Mouse (Mus musculus) heart, adult 9 months (tissue): ENCODE data around the gene Tmem198b.
"Not testable (repeated sequence)": the region's sequence is repeated elsewhere in the genome, so short reads cannot be mapped to it uniquely, and the experiment has no call there.

ENCODE experiments used
- DNase-seq, 2 experiments: peaks; one replicate each; pipeline ENCODE4 v3.0.0; 2022; ENCODE audit warnings: low spot score in 2 of 2

The Tmem198b gene

DNA sequence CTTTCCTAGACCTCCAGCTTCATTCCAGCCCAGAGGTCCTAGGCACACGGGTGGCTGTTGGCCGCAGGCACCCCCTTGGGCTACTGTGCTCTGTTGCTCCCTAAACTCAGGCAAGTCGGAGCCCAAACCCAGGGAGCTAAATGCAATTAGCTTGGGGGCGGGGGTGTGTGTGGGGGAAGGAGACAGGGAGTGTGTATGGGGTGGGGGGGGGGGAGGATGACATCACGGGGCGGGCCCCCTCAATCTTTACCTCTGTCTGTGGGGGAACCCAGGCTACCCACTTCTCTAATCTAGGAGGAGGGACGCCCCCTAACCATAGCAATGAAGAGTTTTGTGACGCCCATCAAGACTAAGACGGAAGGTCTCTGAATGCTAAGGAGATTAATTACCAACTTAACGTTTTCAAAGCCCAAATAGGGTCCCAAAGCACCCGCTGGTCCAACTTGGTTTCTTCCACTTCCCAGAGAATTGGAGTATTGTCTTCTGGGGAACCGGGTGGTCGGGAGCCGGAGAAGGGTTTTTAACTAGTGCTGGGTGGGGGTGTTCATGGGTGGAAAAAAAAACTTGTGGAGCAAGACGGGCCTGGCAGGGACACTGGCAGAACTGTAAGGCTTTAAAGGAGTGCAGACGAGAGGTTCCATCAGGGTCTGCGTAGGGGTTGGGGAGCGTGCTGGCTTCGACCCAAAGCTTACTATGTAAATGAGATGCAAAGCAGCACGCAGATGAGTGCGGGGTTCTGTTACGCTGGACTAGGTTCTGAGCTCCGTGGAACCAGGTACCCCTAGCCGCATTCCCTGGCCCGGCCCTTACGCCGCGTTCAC, at the start of gene Tmem198b:
Tmem198b (minus strand) TSS at position 100 of the 821 bp plus-strand sequence.
- peak; percentile 75 to 82 for DNase-seq

GRCm38 (mm10) chr10:128850339-128850738, 46.2 kb upstream of the Tmem198b start:
- DNase-seq: no peak

- no peak for DNase-seq
These were observed 44.3 kb upstream of the Tmem198b start for GRCm38 (mm10) chr10:128848426-128848825.

DNA sequence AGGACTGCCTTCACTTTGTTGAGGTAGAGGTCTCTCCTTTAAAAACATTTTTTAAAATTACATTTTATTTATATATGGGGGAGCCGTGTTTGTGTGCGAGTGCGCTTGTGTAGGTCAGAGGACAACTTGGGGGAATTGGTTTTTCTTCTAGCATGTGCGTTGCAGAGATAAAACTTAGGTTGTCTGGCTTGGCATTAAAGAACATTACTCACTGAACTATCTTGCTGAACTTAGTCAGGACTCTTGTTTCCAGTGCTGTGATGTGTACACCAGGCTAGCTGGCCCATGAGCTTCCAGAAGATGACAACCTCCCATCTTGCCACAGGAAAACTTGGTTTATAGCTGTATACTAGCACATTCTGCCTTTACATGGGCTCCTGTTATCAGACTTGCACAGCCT, 42.5 kb upstream of the Tmem198b start:
- no peak for DNase-seq

- DNase-seq: peak in 1 of 2 experiments; percentile 1
These were observed 41.3 kb upstream of the Tmem198b start for GRCm38 (mm10) chr10:128845516-128845915.

GRCm38 (mm10) chr10:128843260-128843659, 39.1 kb upstream of the Tmem198b start:
- no peak for DNase-seq

GRCm38 (mm10) chr10:128840612-128841011, 36.4 kb upstream of the Tmem198b start:
- no peak for DNase-seq

GRCm38 (mm10) chr10:128839434-128839833, 35.3 kb upstream of the Tmem198b start:
- DNase-seq: no peak

DNA sequence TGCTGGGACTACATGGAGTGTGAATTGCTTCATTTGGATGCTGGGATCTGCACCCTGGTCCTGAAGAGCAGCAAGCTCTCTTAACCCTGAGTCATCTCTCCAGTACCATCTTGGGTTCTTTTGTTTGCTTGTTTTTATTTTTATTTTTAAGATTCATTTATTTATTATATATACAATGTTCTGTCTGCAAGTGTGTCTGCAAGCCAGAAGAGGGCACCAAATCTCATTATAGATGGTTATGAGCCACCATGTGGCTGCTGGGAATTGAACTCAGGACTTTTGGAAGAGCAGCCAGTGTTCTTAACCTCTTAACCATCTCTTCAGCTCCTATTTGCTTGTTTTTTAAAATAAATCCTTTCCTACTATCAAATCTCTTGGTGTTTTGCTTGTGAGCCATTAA, 33.2 kb upstream of the Tmem198b start:
- no peak for DNase-seq

GRCm38 (mm10) chr10:128823821-128824220, 19.7 kb upstream of the Tmem198b start:
- DNase-seq: no peak

DNA sequence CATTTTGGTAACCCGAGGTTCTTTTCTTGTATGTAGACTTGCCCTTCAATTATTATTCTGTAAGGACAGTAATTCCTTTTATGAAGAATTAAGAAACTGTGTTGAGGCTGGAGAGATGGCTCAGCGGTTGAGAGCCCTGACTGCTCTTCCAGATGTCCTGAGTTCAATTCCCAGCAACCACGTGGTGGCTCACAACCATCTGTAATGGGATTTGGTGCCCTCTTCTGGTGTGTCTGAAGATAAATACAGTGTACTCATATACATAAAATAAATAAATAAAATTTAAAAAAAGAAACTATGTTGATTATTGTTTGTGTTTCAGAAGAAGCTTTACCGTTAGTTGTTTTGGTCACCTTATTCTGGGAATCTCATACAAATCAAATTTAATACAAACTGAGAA, 18.9 kb upstream of the Tmem198b start:
- DNase-seq: not testable (repeated sequence)

GRCm38 (mm10) chr10:128822135-128822534, 18.0 kb upstream of the Tmem198b start:
- no peak for DNase-seq

DNA sequence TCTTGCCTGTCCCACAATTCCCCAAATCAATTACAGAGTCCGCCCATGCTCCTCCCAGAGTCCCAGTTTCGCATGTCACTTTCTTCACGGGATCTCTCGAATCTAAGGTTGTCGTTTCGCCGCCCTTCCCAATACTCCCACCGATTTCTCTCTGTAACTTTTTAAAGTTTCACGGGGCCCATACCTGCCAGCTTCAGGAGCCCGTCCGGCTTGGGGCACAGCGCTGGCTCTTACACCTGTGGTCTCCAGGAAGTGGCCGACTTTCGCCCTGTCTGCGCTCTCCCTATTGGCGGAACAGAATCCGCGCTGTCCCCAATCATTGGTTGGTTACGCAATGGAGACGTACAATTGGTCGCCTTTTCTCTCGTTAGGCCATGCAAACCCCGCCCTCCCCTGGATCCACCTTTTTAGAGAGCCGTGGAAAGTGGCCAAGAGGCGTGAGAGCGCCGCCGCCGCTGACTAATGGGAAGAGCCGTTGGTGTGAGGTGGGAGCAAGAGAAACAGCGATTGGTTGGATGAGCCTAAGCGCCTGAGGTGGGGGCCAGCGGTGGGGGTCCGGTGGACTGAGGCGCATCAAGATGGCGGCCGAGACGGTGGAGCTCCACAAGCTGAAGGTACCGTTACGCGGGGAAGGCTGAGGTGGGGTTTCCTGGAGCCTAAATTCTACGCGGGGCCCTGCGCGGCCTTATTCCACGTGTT, 17.3 kb upstream of the Tmem198b start, which contains the start of gene Ormdl2:
Ormdl2 (minus strand) TSS at position 288 of the 699 bp plus-strand sequence.
- DNase-seq: peak; percentile 99

DNA sequence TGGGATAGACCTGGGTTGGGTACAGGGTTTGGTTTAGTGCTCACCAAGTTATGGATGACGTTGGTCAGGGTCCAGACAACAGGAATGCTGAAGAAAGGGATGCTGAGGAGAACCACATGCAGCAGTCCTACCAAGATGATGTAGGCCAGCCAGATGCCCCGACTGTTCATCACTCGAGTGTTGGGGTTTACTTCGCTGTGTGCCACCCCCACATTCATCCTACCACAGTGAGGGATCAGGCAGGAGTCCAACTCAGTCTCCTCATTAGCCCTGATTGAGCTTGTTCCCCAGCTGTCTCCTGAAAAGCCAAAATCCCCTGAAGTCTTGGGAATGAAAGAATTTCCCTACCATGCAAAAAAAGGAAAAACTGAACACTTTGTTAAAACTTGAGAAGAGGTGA, 16.0 kb upstream of the Tmem198b start:
- no peak for DNase-seq

GRCm38 (mm10) chr10:128817033-128817432, 12.9 kb upstream of the Tmem198b start, which contains the start of gene Sarnp:
Gene Sarnp, plus strand, starts transcription at chr10:128817333.
- no peak for DNase-seq

- DNase-seq: no peak
These were observed 2.8 kb upstream of the Tmem198b start for GRCm38 (mm10) chr10:128807018-128807417.

DNA sequence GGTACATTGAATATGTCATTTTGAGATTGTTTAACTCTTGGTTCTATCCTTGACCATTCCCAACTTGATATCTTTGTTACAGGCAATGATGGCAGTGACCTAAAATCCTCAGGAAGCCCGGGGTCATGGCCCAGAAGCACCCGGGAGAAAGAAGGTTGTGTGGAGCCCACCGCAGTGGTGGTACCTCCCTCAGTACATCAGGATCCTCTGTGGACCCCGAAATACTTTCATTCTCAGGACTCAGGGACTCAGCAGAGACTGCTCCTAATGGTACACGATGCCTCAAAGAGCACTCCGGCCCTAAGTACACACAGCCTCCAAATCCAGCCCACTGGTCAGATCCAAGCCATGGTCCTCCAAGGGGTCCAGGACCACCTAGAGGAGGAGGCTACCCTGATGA, 1.9 kb upstream of the Tmem198b start:
- DNase-seq: no peak

GRCm38 (mm10) chr10:128805092-128806000, 1.2 kb upstream of the Tmem198b start:
- peak; percentile 94 to 97 for DNase-seq

- DNase-seq: peak; percentile 72 to 75
These were observed 349 bp downstream of the Tmem198b start, which contains the start of gene Dnajc14 for GRCm38 (mm10) chr10:128803771-128804270. Gene Dnajc14, plus strand, starts transcription at chr10:128804062.

DNA sequence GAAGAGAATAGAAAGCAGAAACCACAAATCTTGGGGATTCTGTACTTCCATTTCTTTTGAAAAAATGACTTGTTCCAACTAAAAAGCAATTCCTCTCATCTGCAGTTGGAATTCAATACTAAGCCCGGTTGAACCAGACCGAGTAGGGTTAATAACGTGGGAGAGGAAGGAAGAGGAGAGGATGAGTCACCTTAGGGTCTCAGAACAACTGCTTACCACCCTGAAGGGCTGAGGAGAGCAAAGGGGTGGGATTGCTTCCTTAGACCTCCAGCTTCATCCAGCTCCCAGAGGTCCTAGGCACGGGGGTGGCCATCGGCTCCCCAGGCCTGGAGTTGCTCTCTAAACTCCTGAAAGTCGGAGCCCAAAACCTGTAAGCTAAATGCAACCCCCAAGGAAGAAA, 809 bp downstream of the Tmem198b start:
- no peak for DNase-seq

DNA sequence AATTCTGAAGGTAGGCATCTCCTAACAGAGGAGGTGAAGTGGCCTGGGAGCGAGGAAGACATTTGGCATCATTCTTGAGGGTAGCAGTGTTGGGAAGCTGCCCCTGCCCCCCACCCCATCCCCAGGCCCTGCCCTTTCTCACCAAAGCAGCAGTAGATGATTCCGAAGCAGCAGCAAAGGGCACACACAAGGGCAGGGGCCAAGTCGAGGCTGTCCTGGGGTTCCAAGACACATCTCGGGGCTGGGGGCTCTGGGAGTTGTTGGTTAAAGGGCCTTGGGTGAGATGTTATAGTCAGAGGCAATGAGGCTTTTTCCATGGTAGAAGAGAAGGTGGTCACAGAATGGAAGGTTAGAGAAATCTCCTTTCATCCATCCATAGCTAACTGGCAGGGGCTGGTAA, 1.2 kb downstream of the Tmem198b start:
- no peak for DNase-seq
